Mouse (Mus musculus) liver, postnatal 0 days (tissue): ENCODE measurements around the gene Tmod1.

Source experiments
- CTCF ChIP-seq: sonication (generic); IDR thresholded peaks from 2 replicates; pipeline ENCODE4 v1.5.1; 2016; ENCODE audit warnings: antibody characterized with exemption, low read depth
- EP300 ChIP-seq: IDR thresholded peaks from 2 replicates; pipeline ENCODE4 v1.6.1; 2016; ENCODE audit warnings: antibody characterized with exemption, low read depth, mild to moderate bottlenecking

GRCm38 (mm10) chr4:46041761-46042504 lies 3.2 kb downstream of the Tmod1 start:
- TF ChIP-seq CTCF (no peak), EP300 (no peak)
